Mouse (Mus musculus) kidney, embryonic 16.5 days (tissue): ENCODE measurements at regions not wholly inside any gene's neighbourhood (a gene's known extent, or its start where the extent isn't known, plus 50 kb on each side); places are given as distances from the start of the nearest gene placed in this dataset.
A peak's percentile ranks its signal among the peaks of the same experiment; 100 is the strongest.

Experiments used
- ATAC-seq: fragments of 200-750 bp; cut with Nextera tagmentation; 2 replicates; pipeline ENCODE4 v1.8.0; 2017; ENCODE audit warnings: moderate TSS enrichment; ENCODE audit not compliant: low FRiP score, low TSS enrichment
- H3K27ac ChIP-seq: fragments of 300-500 bp; sonication (generic); 2 replicates; pipeline ENCODE4 v1.5.1; 2014; ENCODE audit warnings: low read length
- H3K27me3 ChIP-seq: fragments of 300-500 bp; sonication (generic); 2 replicates; pipeline ENCODE4 v1.6.1; 2014; ENCODE audit warnings: low read length, control low read depth, mixed read lengths; ENCODE audit not compliant: insufficient read depth
- H3K36me3 ChIP-seq: fragments of 300-500 bp; sonication (generic); 2 replicates; pipeline ENCODE4 v1.6.1; 2014; ENCODE audit warnings: low read length, control low read depth, mixed read lengths; ENCODE audit not compliant: insufficient read depth
- H3K4me1 ChIP-seq: fragments of 300-500 bp; sonication (generic); 2 replicates; pipeline ENCODE4 v1.6.1; 2014; ENCODE audit warnings: low read length, control low read depth, mixed read lengths; ENCODE audit not compliant: insufficient read depth
- H3K4me2 ChIP-seq: fragments of 300-500 bp; sonication (generic); replicated peaks from 2 replicates; pipeline ENCODE4 v1.6.1; 2014; ENCODE audit warnings: low read depth, low read length
- H3K4me3 ChIP-seq: fragments of 300-500 bp; sonication (generic); 2 replicates; pipeline ENCODE4 v1.5.1; 2014; ENCODE audit warnings: mild to moderate bottlenecking, low read length
- H3K9ac ChIP-seq: fragments of 300-500 bp; sonication (generic); replicated peaks from 2 replicates; pipeline ENCODE4 v1.6.1; 2014; ENCODE audit warnings: low read length
- H3K9me3 ChIP-seq: fragments of 300-500 bp; sonication (generic); 2 replicates; pipeline ENCODE4 v1.6.1; 2016; ENCODE audit warnings: low read length, control low read depth
- WGBS: fragments of 180-500 bp; shearing (Covaris S2); extraction: QIAGEN DNeasy Blood & Tissue Kit; methylation state at CpG from one replicate; pipeline ENCODE4 v1.1.7; 2014; 5-methylcytosine and 5-hydroxymethylcytosine counted together

DNA sequence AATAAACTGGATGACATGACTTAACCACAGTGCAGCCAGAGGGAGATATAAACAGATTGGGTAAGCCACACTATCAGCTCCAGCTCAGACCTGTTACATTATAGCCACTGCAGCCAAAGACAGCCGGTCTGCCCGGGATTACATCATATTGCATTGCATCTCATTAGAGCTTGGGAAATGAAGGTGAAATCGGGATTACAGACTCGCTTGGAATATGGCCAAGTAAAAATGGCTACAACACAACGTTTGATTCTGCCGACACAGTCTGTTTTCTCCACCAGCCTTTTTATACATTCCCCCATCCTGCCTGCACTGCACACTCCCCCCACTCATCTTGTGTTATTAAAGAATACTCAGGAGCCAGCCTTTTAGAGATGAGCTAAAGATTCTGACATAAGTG is 932.6 kb downstream of the Synb start:
- H3K9ac ChIP-seq, result no peak overlapping the region
- no peak overlapping the region for H3K4me2 ChIP-seq
- H3K36me3 ChIP-seq, result no peaks in the 10 kb centered on the region
- WGBS, result 73% methylated on average over 6 of the region's 6 CpGs
- no peak overlapping the region for H3K4me3 ChIP-seq
- ATAC-seq, result no peak
- H3K27ac ChIP-seq, result no peak overlapping the region
- H3K27me3 ChIP-seq, result no peaks in the 10 kb centered on the region
- no peaks in the 10 kb centered on the region for H3K9me3 ChIP-seq
- H3K4me1 ChIP-seq, result no peaks in the 10 kb centered on the region

DNA sequence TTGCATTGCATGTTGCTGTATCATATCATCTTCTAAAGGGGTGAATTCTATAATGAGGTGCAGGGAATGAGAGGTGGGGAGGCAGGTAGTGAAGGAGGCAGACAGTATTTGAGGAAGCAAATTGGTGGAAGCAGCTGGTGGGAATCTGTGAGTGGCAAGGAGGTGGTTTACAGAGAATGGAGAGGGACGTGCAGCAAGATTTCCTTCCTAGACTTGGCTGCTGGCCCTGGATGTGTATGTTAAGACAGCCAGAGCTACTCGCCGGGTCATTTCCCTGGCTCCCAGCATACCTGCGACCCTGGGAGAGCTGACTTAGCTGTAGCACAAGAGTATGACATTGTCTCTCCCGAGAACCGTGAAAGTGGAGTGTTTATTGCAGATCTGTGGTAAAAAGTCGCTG is 937.7 kb downstream of the Synb start:
- Histone ChIP-seq H3K4me3 (no peak overlapping the region), H3K27ac (no peak overlapping the region), H3K9me3 (no peaks in the 10 kb centered on the region), H3K4me1 (no peaks in the 10 kb centered on the region), H3K4me2 (no peak overlapping the region), H3K9ac (no peak overlapping the region), H3K27me3 (no peaks in the 10 kb centered on the region), H3K36me3 (no peaks in the 10 kb centered on the region)
- 67% methylated on average over 7 of the region's 7 CpGs for WGBS
- no peak for ATAC-seq

DNA sequence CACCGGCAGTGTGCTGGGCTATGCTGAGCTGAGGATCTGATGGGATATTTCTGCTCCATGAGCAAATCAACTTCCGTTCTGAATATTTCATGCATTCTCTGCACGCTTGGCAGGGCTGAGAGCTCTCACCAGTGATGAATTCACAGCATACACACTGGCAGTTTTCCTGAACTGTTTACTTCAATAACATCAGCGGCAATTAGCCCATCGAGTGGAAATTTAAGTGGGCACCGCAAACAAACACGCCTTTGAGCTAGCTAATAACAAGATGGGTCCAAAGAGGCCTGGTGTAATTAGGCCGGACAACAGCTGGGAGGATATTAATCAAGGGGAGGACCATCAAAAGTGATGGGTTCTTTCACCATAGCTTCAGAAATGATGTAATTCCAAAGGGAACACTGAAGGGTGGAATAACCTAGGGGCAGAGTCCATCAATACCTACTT is 938.6 kb downstream of the Synb start:
- no peak for ATAC-seq
- H3K9me3 ChIP-seq, result no peaks in the 10 kb centered on the region
- 67% methylated on average over 8 of the region's 8 CpGs for WGBS

DNA sequence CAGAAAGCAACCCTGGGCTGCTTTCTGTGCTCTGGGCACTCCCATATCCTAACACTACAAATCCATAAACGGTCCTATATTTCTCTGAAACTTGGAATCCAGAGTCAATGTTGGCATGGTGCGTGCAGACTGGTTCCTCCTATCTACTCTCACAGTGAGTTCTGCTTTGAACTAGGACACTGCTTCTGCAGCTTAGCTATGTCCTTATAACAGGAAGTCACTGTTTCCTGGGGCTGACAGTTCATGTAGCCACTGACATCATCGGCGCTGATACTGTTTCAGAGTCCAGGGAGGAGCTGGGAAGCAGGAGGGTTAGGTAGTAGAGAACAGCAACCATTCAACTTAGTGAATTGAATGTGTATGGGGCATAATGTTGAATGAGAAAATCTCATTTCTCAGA is 948.6 kb downstream of the Synb start:
- ATAC-seq, result no peak
- Histone ChIP-seq H3K4me2 (no peak overlapping the region), H3K9me3 (no peaks in the 10 kb centered on the region), H3K36me3 (no peaks in the 10 kb centered on the region), H3K27ac (no peak overlapping the region), H3K4me1 (no peaks in the 10 kb centered on the region), H3K27me3 (no peaks in the 10 kb centered on the region), H3K4me3 (no peak overlapping the region), H3K9ac (no peak overlapping the region)
- WGBS, result 69% methylated on average over 4 of the region's 4 CpGs

More for the DNA sequence above, 938.6 kb downstream of the Synb start:
- Histone ChIP-seq H3K36me3 (no peaks in the 10 kb centered on the region), H3K4me1 (no peaks in the 10 kb centered on the region), H3K27me3 (no peaks in the 10 kb centered on the region), H3K4me2 (no peak overlapping the region), H3K27ac (no peak overlapping the region), H3K4me3 (no peak overlapping the region), H3K9ac (no peak overlapping the region)

DNA sequence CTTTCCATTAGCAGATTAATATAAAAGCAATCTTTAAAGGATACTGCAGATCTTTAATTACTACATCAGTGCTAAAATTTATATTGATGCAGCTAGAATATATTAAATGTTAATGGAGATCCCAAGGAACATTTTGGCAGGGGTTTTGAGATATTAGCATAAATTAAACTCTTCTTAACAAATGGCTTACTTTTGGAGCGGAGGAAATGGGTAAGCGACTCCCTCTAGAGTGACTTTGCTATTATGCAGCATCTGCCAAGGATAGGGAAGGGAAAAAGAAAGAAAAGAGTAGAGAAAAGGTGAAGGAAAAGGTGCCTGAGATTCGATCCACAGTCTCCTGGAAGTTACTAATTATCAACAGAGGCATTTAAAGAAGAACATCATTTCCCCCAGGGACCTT is 949.4 kb downstream of the Synb start:
- no peaks in the 10 kb centered on the region for H3K9me3 ChIP-seq
- no peak for ATAC-seq
- H3K4me2 ChIP-seq, result no peak overlapping the region
- H3K9ac ChIP-seq, result no peak overlapping the region
- H3K4me3 ChIP-seq, result no peak overlapping the region
- no peaks in the 10 kb centered on the region for H3K36me3 ChIP-seq
- H3K27ac ChIP-seq, result no peak overlapping the region
- 78% methylated on average over 3 of the region's 3 CpGs for WGBS
- no peaks in the 10 kb centered on the region for H3K27me3 ChIP-seq
- no peaks in the 10 kb centered on the region for H3K4me1 ChIP-seq

DNA sequence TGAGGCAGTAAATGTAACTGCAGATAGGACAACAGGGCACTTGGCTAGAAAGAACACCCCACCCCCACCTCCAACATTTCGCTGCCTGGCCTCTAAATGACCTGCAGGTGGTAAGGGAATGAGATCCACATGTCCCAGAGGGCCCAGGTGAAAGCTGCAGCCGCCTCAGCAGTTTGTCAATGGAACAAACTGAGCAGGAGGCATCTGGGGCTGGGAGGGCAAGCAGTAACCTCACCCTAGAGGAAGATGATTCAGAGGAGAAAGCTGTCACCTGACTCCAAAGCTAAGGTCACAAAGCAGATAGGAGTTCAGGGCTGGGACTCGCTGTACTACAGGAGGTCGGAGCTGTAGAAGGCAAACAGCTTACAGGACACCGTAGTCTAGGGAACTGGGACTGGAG is 955.7 kb downstream of the Synb start:
- 0 out of 2 replicates have a peak, but pooled peaks have one; percentile 12 for ATAC-seq
- Histone ChIP-seq H3K4me3 (no peak overlapping the region), H3K9me3 (no peaks in the 10 kb centered on the region), H3K9ac (no peak overlapping the region), H3K4me1 (no peaks in the 10 kb centered on the region; the same call in 1 of the 2 replicates), H3K27ac (no peak overlapping the region), H3K27me3 (no peaks in the 10 kb centered on the region), H3K36me3 (no peaks in the 10 kb centered on the region), H3K4me2 (no peak overlapping the region)
- WGBS, result 29% methylated on average over 5 of the region's 5 CpGs

DNA sequence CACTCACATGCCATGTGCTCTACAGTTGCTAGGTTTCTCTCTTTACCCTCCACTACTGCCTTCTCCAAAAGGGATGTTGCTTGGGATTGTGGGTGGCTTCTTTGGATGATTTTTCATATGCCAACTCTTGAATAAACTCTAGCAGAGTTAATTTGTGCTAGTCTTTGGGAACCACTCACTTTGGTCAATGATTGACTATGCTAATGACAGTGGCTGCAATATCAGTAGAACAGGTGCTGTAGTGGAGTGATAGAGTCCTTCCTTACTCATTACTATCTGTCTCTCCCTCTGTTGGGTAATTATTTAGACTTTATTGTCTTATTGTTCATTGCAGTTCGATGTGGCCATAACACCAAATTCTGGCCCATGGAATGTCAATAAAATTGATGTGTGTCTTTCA is 969.0 kb downstream of the Synb start:
- H3K27ac ChIP-seq, result no peak overlapping the region
- H3K9ac ChIP-seq, result no peak overlapping the region
- 91% methylated on average over 1 of the region's 1 CpGs for WGBS
- H3K4me3 ChIP-seq, result no peak overlapping the region
- no peak for ATAC-seq
- no peaks in the 10 kb centered on the region for H3K36me3 ChIP-seq
- H3K4me1 ChIP-seq, result no peaks in the 10 kb centered on the region
- no peak overlapping the region for H3K4me2 ChIP-seq
- H3K27me3 ChIP-seq, result no peaks in the 10 kb centered on the region
- no peaks in the 10 kb centered on the region for H3K9me3 ChIP-seq

DNA sequence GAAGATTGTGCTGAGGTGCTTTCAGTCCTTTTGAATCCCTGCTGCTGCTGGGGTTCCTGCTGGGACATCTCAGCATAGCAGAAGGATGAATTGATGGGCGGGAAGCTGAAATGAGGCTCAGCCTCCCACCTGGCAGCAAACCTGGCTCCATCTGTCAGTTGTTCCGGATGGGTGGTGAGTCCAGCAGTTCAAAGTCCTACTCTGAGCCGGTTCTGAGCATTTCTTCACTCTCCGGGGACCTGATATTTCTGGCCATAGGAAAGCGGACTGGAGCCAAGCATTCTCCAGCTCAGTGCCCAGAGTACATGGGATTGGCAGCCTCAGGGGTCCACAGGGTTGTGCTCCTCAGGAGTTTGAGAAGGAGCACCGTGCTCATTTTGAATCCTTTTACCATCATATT is 971.1 kb downstream of the Synb start:
- peak; percentile 75; the same call in 1 of the 2 replicates for ATAC-seq
- WGBS, result 56% methylated on average over 6 of the region's 6 CpGs
- no peak overlapping the region for H3K27ac ChIP-seq

DNA sequence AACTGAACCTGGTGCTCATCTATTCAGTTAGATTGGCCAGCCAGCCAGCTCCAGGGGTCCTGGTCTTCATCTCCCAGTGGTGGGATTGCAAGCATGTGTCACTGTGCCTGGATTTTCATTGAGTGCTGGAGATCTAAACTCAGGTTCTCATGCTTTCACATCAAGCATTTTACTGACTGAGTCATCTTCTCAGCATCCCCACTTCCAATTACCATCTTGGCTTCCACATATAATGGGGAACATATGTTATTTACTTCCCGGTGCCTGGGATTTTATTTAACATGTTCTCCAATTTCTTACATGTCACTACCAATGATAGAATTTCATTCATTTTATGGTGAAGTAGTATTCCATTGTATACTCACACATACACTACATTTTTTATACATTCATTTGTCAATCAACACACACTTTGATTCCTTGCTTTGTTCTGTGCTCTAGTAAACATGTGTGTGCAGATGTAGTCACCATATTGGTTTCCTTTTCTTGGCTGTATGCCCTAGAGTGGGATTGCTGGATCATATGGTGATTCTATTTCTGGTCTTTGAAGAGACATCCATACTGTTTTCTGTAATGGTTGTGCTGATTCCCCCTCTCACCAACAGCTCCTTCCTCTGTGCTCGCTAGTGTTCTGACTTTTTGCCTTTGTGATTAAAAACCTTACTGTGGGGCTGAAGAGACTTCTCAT is 986.0 kb downstream of the Synb start:
- WGBS, result 89% methylated on average over 2 of the region's 2 CpGs
- Histone ChIP-seq H3K9ac (no peak overlapping the region), H3K4me2 (no peak overlapping the region), H3K9me3 (no peaks in the 10 kb centered on the region), H3K36me3 (no peaks in the 10 kb centered on the region), H3K4me3 (no peak overlapping the region), H3K4me1 (no peaks in the 10 kb centered on the region), H3K27ac (no peak overlapping the region), H3K27me3 (no peaks in the 10 kb centered on the region)
- ATAC-seq, result no peak

More for the DNA sequence above, 971.1 kb downstream of the Synb start:
- H3K36me3 ChIP-seq, result no peaks in the 10 kb centered on the region
- H3K9me3 ChIP-seq, result no peaks in the 10 kb centered on the region
- H3K4me3 ChIP-seq, result no peak overlapping the region
- H3K4me2 ChIP-seq, result no peak overlapping the region
- no peaks in the 10 kb centered on the region for H3K27me3 ChIP-seq
- H3K9ac ChIP-seq, result no peak overlapping the region
- H3K4me1 ChIP-seq, result no peaks in the 10 kb centered on the region

DNA sequence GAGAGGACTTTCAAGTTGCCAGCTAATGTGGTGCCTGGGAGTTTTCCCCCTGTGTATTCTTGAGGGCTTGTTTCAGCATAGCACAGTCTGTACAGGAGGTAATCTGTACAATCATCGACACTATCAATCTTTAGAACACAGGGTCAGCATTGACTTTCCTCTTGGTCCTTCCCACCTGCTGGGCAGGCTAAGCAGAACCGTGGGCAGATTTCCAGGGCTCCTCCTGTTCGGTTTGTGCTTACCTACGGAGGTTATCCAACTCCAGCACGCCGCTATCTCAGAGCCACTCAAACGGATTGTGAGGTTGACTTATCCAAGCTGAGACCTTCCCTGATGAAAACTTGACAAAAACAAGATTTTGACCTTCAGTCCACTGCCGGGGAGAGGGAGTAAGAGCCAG is 988.9 kb downstream of the Synb start:
- 80% methylated on average over 8 of the region's 8 CpGs for WGBS
- Histone ChIP-seq H3K4me3 (no peak overlapping the region), H3K4me1 (no peaks in the 10 kb centered on the region), H3K4me2 (no peak overlapping the region), H3K27me3 (no peaks in the 10 kb centered on the region), H3K9me3 (no peaks in the 10 kb centered on the region), H3K27ac (no peak overlapping the region), H3K36me3 (no peaks in the 10 kb centered on the region), H3K9ac (no peak overlapping the region)
- no peak for ATAC-seq
